9 mouse cellular contexts compared by ENCODE assay signal in the genomic region with DNA sequence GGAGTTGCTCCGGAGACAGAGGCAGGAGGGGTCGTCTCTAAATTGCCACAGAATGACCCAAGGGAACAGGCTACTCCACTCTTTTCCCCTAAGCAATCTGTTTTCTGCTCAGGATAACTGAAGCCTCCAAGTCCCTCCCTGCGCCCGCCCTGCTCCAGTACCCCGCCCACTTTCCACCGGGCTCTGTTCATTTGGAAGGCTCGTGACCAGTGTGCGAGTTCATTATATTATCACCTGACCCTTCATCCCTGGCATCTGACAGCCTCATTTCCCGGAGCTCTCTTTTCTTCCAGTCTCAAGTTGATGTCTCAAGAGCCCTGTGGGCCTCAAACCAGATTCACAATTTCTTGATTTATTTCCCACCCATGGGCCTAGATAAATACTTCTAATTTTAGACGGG.
DNase-seq lines count a peak whose midpoint lies in the region; ATAC-seq and TF ChIP-seq lines count a peak whose summit lies in the region.
"Had no signal": no experiment of that assay in that cellular context is flagged by ENCODE, and none has a peak within 500 bp of the region (broad histone marks: within the 10 kb centered on the region; RNA-seq: fewer than 3 reads in every experiment).

No protein-coding gene starts in this region.

- H3K36me3 ChIP-seq in kidney, postnatal 0 days (ENCODE audit: insufficient read depth, low read length), result no peaks in the 10 kb centered on the region

- DNase-seq in adrenal gland, postnatal 10 days, result peak; percentile 30
- DNase-seq in adrenal gland, adult 2 months, result no peak
- DNase-seq in gastrocnemius, postnatal 14 days, result peak; percentile 43
- peak; percentile 40 to 50 for DNase-seq in heart, postnatal 14 days
- DNase-seq in kidney, postnatal 0 days (ENCODE audit: low spot score), result peak; percentile 78
- no peak for DNase-seq in frontal cortex, postnatal 10 days (ENCODE audit: low spot score in 2 of 2)
- no peak for DNase-seq in testis, postnatal 14 days (ENCODE audit: low spot score)
- DNase-seq: cerebellum, postnatal 36 days had no signal

- 42% methylated on average over 10 of the region's 10 CpGs for WGBS in kidney, postnatal 0 days

- TF ChIP-seq CTCF in kidney, postnatal 0 days (IDR thresholded peaks at IDR 0.05; ENCODE audit: low read depth), result no peak

- no peak overlapping the region for H3K4me2 ChIP-seq in kidney, postnatal 0 days (ENCODE audit: low read length)

- no peaks in the 10 kb centered on the region for H3K27me3 ChIP-seq in kidney, postnatal 0 days (ENCODE audit: insufficient read depth, low read length)

- peaks cover 11% of the 10 kb centered on the region; the same call in 1 of the 2 replicates for H3K4me1 ChIP-seq in kidney, postnatal 0 days (replicated peaks; ENCODE audit: insufficient read depth, low read length)

- ATAC-seq in kidney, postnatal 0 days (replicated peaks; ENCODE audit: low FRiP score, low read depth), result no peak
- no peak for ATAC-seq in megakaryocyte progenitor cell, adult 5-6 weeks (replicated peaks; ENCODE audit: poor library complexity)

- intact Hi-C loops in gastrocnemius, postnatal 14 days (cut with DNase I; ENCODE audit: low total_unique reads), result loop anchor here (10.0 kb wide), 1 partner anchor 107 kb away; no protein-coding TSS in a partner anchor
- intact Hi-C loops in heart, postnatal 14 days (cut with DNase I), result no loop called here

- peak overlapping the region; percentile 75 for H3K27ac ChIP-seq in kidney, postnatal 0 days

- no peak overlapping the region for H3K9ac ChIP-seq in kidney, postnatal 0 days (ENCODE audit: low read depth, low read length)

- no peak overlapping the region for H3K4me3 ChIP-seq in kidney, postnatal 0 days (replicated peaks; ENCODE audit: low read depth, low read length)

- no peaks in the 10 kb centered on the region for H3K9me3 ChIP-seq in kidney, postnatal 0 days (replicated peaks; ENCODE audit: low read length)

Comparison
In these comparisons a context has a peak if more than half of its experiments do, and no peak if none do; other contexts are left out.
1. DNase-seq: peak in adrenal gland, postnatal 10 days (single experiment), gastrocnemius, postnatal 14 days (single experiment), heart, postnatal 14 days (2 of 2) and kidney, postnatal 0 days (single experiment); none in adrenal gland, adult 2 months (single experiment), frontal cortex, postnatal 10 days (0 of 2) and testis, postnatal 14 days (single experiment).